Mouse (Mus musculus): ENCODE data around the gene Tmc7.

Tmc7 gene

DNA sequence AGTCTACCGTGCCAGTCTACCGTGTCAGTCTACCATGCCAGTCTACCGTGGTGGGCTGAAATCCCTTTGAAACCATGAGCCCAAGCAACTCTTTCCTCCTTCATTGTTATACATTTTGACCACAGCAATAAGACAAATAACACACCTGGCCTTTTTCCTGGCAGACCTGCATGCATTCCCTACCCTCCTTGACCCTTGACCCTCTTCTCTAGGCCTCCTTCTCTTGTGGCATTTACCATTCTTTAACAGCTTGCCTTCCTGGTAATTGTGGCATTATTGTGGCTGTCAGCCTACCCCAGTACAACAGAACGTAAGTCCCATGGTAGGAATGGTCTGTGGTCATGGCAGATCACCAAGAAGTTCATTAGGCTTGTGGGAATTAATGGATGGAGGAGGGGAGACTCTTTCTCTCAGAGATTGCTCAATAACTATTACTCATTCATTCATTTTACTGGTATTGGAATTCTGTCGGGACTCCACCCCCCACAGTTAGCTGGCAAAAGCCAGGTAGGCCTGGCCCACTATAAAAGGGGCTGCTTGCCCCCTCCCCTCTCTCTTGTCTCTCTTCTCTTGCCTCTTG lies 6.3 kb upstream of the Tmc7 start:
- no peak for DNase-seq (ENCODE audit: low read depth, low spot score)

DNA sequence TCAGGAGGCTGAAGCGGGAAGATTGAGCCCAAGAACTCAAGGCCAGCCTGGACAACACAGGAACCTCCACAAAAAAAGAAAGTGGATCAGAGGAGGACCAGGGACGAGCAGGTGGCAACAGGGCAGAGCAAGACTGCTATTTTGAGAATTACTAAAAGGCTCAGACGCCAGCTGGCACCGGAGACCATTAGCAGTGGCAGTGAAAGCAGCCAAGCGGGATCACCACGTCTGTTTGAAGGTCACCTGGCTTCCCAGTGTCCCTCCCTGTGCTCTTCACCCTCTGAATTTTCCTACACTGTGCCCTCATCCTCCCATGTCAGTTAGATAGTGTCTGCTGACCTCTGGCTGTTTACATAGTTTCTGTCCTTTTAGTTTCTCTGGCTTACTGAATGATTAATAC lies 1.3 kb upstream of the Tmc7 start:
- DNase-seq (ENCODE audit: low read depth, low spot score): no peak

DNA sequence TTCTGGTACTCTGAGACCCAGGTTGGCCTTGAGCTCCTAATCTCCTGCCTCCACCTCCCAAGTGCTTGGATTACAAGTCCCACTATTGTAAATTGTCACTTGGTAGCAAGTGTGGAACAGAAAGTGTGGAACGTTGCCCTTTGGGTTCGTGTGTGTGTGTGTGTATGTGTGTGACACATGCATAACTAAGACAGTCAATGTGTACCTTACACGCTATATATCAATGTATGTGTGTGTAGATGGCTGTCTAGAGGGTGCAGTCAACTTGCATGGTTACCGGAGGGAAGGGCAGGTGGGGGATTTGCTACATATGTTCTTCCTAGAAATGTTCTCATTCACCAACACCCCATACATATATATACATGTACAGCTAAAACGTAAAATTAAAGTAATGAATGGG lies 390 bp upstream of the Tmc7 start:
- no peak for DNase-seq (ENCODE audit: low read depth, low spot score)

DNA sequence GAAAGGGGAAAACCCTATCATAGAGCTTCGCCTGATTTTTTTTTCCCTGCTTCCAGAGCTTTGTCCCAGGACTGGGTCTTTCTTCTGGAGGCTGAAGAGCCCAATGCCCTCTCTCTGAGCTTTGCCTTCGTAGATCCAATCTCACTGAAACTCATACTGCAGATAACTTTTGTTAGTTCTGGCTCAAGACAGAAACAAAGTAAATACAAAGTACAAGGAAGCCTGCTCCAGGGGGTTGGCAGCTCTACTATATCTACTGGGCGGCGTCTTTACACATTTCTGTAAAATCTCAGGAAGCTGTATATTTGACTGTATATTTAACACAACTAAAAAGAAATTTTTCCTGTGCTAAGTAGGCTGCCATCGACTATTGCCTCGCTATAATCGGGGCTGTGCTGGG lies 715 bp downstream of the Tmc7 start:
- DNase-seq (ENCODE audit: low read depth, low spot score): no peak

- DNase-seq (ENCODE audit: low read depth, low spot score): no peak
Measured at GRCm38 (mm10) chr7:118579938-118580337, 4.6 kb downstream of the Tmc7 start.

DNA sequence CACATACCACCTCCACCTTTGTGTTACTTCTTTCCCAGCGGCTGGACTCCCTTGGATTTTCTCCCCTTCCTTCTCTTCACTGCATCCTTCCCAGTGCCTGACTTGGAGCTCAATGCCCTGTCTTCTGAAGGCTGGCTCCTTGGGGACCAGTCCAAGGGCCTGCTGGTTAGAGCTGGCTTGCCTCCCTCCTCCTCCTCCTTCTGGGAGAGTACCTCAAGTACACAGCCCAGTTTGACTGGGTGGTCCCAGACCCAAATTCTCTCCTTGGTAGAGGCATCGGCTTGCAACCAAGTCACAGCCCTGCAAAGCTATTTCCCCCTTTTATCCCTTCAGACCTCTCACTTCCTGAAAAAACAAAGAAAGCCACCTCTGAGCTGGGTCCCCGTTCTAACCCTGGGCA lies 6.3 kb downstream of the Tmc7 start:
- no peak for DNase-seq (ENCODE audit: low read depth, low spot score)

GRCm38 (mm10) chr7:118572039-118572438 lies 12.5 kb downstream of the Tmc7 start:
- DNase-seq (ENCODE audit: low read depth, low spot score): no peak

- no peak for DNase-seq (ENCODE audit: low read depth, low spot score)
Measured at GRCm38 (mm10) chr7:118571350-118571749, 13.2 kb downstream of the Tmc7 start.

DNA sequence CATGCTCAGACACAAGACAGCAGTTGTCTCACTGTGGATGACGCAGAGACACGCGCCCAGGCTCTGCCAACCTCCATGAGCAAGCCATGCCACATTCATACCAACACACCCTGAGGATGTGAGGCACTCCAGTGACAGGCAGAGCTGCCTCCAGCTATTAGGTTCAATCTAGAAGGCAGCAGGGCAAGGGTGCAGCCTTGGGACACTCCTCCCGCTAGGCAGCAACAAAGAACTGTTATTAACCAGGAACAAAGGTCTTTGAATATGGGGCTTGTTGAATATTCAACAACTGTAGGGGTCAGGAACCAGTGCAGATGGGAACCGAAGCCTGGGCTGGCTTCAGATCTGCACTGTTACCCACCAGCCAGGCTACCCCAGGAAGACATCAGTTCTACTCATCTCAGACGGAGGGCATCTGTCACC lies 15.4 kb downstream of the Tmc7 start:
- no peak for DNase-seq (ENCODE audit: low read depth, low spot score)

GRCm38 (mm10) chr7:118554290-118554689 lies 30.2 kb downstream of the Tmc7 start:
- no peak for DNase-seq (ENCODE audit: low read depth, low spot score)

- DNase-seq (ENCODE audit: low read depth, low spot score): no peak
Measured at GRCm38 (mm10) chr7:118553881-118554280, 30.7 kb downstream of the Tmc7 start.

- DNase-seq (ENCODE audit: low read depth, low spot score): no peak
Measured at GRCm38 (mm10) chr7:118547451-118547850, 37.1 kb downstream of the Tmc7 start.

DNA sequence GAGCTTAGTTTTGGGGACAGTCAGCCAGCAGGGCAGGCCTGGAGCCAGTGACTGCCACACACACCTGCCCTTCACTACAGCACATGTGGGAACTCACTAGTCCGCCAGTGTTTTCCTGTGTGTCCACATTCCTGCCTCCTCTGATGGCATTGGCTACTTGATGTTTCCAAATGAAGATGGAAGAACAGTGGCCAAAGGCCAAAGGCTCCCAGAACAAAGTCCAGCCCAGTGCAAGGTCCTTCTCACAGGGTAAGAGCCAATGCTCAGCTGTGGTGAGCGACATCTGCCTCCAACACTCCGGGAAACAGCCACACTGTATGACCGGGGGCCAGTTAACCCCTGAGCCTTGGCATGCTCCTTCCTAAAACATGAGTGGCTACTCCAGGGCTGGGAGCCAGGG lies 40.4 kb downstream of the Tmc7 start:
- no peak for DNase-seq (ENCODE audit: low read depth, low spot score)

GRCm38 (mm10) chr7:118535076-118535475 lies 49.5 kb downstream of the Tmc7 start:
- DNase-seq (ENCODE audit: low read depth, low spot score): no peak

DNA sequence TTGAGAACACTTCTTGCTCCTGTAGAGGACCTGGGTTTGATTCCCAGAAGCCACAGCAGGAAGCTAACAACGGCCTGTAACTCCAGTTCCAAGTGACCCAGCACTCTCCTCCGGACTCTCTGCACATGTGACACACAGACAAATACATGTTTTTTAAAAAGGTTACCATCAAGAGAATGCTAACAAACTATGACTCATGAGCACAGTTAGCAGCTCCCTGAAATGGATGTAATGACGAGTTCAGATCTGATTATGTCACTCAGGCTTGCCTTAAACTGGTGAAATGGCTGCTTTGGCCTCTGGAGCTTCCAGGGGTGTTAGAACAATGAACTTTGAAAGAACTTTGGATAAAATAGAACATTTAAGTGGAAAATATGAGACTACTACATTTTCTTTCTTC lies 50.2 kb downstream of the Tmc7 start:
- no peak for DNase-seq (ENCODE audit: low read depth, low spot score)

- peak; percentile 98 for DNase-seq (ENCODE audit: low read depth, low spot score)
Measured at GRCm38 (mm10) chr7:118533178-118533578, 51.4 kb downstream of the Tmc7 start, which contains the start of gene Coq7. TSS of gene Coq7 (minus strand) at chr7:118533356.

- DNase-seq (ENCODE audit: low read depth, low spot score): peak; percentile 91
Measured at GRCm38 (mm10) chr7:118532519-118533177, 51.9 kb downstream of the Tmc7 start.

DNA sequence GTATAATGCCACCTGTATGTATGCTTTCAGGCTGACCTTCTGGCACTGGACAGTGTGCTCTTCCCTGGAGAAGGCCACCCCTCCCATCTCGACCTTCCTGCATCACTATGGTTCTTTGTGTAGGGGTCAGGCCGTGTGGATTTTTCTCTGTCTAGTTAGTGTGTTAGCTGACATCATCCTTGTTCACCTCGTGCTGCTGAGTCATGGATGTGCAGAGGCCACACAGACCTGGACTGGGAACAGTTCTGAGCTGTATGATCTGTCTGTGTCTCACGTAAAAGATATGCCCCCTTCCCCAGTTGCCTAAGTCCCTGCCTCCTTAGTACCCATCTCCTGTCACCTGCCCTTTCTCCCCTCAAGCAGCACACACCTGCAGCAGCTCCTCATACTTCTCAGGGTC lies 57.6 kb downstream of the Tmc7 start:
- no peak for DNase-seq (ENCODE audit: low read depth, low spot score)

DNA sequence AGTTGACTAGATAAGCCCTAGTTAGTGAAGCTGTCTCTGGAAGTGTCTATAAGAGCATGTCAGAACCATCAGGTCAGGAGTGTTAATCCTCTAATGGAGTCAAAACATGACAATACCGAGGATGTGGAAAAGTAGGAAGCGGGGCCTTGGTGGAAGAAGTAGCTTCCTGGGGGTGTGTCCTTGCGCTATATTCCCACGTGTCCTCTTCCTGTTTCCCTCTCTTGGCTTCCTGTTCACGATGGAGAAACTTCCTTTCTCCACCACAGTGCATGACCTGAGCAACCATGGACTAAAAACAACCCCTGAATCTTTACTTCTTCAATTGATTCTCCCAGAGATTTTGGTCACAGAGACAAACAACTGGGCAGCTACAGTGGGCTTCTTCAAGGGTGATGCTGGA lies 62.5 kb downstream of the Tmc7 start:
- DNase-seq (ENCODE audit: low read depth, low spot score): no peak

- no peak for DNase-seq (ENCODE audit: low read depth, low spot score)
Measured at GRCm38 (mm10) chr7:118519661-118520060, 64.9 kb downstream of the Tmc7 start.

DNA sequence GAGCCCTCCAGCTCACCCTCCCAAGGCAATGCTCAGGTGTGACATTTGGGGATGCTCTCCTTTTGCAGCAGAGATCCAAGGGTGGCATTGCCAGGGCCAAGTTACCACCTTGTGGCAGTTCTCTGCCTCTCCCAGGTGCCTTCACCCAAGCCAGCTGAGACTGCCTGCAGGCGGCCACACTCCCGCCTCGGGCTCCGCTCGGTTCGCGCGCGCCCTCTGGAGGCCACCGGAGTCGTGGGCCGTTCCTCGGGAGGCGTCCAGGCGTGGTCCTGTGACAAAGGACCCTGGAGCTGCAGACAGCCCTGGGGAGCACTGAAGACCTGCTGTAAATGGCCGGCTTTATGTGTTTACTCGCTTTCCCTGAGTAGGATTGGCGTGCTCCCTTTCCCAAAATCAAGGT lies 65.8 kb downstream of the Tmc7 start:
- DNase-seq (ENCODE audit: low read depth, low spot score): no peak

- no peak for DNase-seq (ENCODE audit: low read depth, low spot score)
Measured at GRCm38 (mm10) chr7:118517819-118518218, 66.7 kb downstream of the Tmc7 start.

DNA sequence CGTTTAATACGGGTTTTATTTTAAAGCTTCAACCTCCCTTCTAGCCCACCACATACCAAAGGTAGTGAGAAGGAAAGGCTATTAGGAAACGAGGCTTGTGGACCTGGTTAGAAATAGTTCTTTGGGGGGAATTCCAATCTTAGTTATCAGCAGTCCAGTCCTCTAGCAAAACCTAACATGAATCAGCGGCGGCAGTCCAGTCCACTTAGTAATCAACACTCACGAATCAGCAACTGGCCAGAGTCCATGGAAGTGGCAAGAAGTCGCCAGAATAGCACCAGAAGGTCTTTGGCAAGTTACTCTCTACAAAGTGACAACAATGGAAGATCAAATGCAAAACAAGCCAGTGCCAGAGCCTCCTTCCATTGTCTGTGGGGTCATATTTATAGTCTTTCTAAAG lies 76.0 kb downstream of the Tmc7 start:
- DNase-seq (ENCODE audit: low read depth, low spot score): no peak

- DNase-seq (ENCODE audit: low read depth, low spot score): no peak
Measured at GRCm38 (mm10) chr7:118503844-118504243, 80.7 kb downstream of the Tmc7 start.

Data from brain, embryonic 18.5 days (tissue).